Mouse (Mus musculus) olfactory bulb, adult 2 months (tissue): ENCODE data around the gene Acss2.

ENCODE experiments used
- CTCF ChIP-seq: fragments of 200-500 bp; IDR thresholded peaks from 2 replicates; pipeline ENCODE4 v1.5.1; 2012; ENCODE audit warnings: low read depth, mild to moderate bottlenecking, low read length, moderate library complexity; ENCODE audit not compliant: insufficient read depth
- POLR2A ChIP-seq: fragments of 200-500 bp; IDR thresholded peaks from 2 replicates; pipeline ENCODE4 v1.6.1; 2012; ENCODE audit warnings: mild to moderate bottlenecking, low read depth, low read length, moderate library complexity; ENCODE audit not compliant: insufficient read depth

DNA sequence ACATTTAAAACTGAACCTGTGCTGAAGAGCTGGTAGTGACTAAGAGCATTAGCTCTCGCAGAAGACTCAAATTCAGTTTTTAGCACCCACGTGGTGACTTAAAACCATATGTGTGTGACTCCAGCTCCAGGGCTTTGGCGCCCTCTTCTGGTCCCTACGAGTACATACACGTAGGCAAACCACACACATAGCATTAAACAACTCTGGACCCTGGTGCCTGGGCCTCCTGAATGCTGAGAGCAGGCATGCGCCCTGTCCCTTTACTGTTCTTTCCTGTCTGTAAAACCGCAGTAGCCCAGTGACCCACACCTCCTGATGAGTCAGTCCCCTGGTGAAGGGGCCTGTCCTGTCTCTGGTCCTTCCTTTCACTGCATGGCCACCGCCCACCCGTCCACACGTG is 107.0 kb downstream of the Acss2 start:
- no peak for TF ChIP-seq POLR2A
- TF ChIP-seq CTCF = 0 out of 2 replicates have a peak, but pooled peaks have one; percentile 17
